Mouse (Mus musculus) brain, embryonic 14.5 days (tissue): ENCODE measurements around the gene Hsdl2.

ENCODE experiments used
- CTCF ChIP-seq: fragments of 200-500 bp; IDR thresholded peaks from 2 replicates; pipeline ENCODE4 v1.5.1; 2012; ENCODE audit warnings: inconsistent platforms, mild to moderate bottlenecking, moderate library complexity, borderline replicate concordance; ENCODE audit not compliant: insufficient read depth, insufficient read length; ENCODE audit errors: extremely low read depth
- POLR2A ChIP-seq: fragments of 200-500 bp; IDR thresholded peaks from 2 replicates; pipeline ENCODE4 v1.6.1; 2012; ENCODE audit warnings: mild to moderate bottlenecking, inconsistent platforms, borderline replicate concordance; ENCODE audit not compliant: poor library complexity, insufficient read depth, insufficient read length, severe bottlenecking; ENCODE audit errors: extremely low read depth

DNA sequence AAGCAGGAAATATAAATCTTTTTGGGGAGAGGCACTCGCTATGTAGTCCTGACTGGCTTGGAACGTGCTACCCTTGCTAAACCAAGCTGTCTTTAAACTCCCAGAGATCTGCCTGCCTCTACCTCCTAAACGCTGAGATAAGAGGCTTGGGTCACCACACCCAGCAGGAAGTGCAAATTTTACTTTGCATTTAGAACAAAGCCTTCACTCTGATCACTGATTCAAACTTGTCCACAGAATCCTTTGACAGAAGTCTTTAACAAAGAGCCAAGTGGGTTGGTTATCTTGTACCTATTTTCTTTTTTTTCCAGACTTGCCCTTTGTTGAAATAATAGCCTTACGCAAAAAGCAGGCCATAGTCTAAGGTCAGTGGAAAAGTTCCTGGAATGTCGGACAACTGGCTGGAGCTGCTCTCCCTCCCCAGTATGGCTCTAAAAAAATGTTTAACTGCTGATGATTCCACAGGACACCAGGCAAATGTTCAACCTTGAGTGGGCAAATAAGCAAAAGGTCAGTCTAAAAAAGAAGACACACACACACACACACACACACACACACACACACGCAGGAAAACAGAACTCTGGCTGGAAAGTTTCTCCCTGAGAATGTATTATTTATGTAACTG is 23.2 kb upstream of the Hsdl2 start:
- no peak for TF ChIP-seq CTCF
- no peak for TF ChIP-seq POLR2A
